Mouse (Mus musculus): Measurements from ENCODE around the gene Numbl. TPM values are rescaled to one million over a fixed set of nuclear protein-coding genes. Genes with fewer than 3 reads are reported as not detected.

Gene Numbl
- polyA plus RNA-seq, 1 experiment from 2014 or later, result 13.5 TPM

GRCm38 (mm10) chr7:27326101-27326880 is 68.1 kb downstream of the Numbl start:
- 0 out of 2 replicates have a peak, but pooled peaks cover 4% of the 10 kb centered on the region for H3K36me3 ChIP-seq (ENCODE audit: insufficient read depth, low read length)
- no peaks in the 10 kb centered on the region for H3K9me3 ChIP-seq (ENCODE audit: low read length)
- H3K4me1 ChIP-seq (ENCODE audit: insufficient read depth, low read length), result peaks cover 42% of the 10 kb centered on the region
- peak overlapping the region; percentile 56 for H3K9ac ChIP-seq (replicated peaks; ENCODE audit: low read length)
- H3K27me3 ChIP-seq (ENCODE audit: insufficient read depth, low read length), result peaks cover 32% of the 10 kb centered on the region
- ATAC-seq (ENCODE audit: low FRiP score, low TSS enrichment), result peak; percentile 46; the same call in 1 of the 2 replicates
- 41% methylated on average over 34 of the region's 34 CpGs for WGBS
- H3K27ac ChIP-seq (ENCODE audit: low read length), result 0 out of 2 replicates have a peak overlapping the region, but pooled peaks have one; percentile 1
- H3K4me3 ChIP-seq (ENCODE audit: low read length), result peak overlapping the region; percentile 35
- peak overlapping the region; percentile 50 for H3K4me2 ChIP-seq (replicated peaks; ENCODE audit: low read depth, low read length)

- Histone ChIP-seq H3K9me3 (ENCODE audit: low read length) (no peaks in the 10 kb centered on the region), H3K27ac (ENCODE audit: low read length) (no peak overlapping the region), H3K27me3 (ENCODE audit: insufficient read depth, low read length) (peaks cover 32% of the 10 kb centered on the region), H3K36me3 (ENCODE audit: insufficient read depth, low read length) (0 out of 2 replicates have a peak, but pooled peaks cover 4% of the 10 kb centered on the region), H3K4me1 (ENCODE audit: insufficient read depth, low read length) (peaks cover 54% of the 10 kb centered on the region), H3K4me2 (replicated peaks; ENCODE audit: low read depth, low read length) (no peak overlapping the region), H3K9ac (replicated peaks; ENCODE audit: low read length) (no peak overlapping the region), H3K4me3 (ENCODE audit: low read length) (no peak overlapping the region)
- no peak for ATAC-seq (ENCODE audit: low FRiP score, low TSS enrichment)
- 95% methylated on average over 8 of the region's 8 CpGs for WGBS
Measured at GRCm38 (mm10) chr7:27327500-27327899, 69.3 kb downstream of the Numbl start.

- peaks cover 37% of the 10 kb centered on the region for H3K27me3 ChIP-seq (ENCODE audit: insufficient read depth, low read length)
- no peak overlapping the region for H3K4me3 ChIP-seq (ENCODE audit: low read length)
- H3K4me2 ChIP-seq (replicated peaks; ENCODE audit: low read depth, low read length), result no peak overlapping the region
- 82% methylated on average over 11 of the region's 11 CpGs for WGBS
- no peak for ATAC-seq (ENCODE audit: low FRiP score, low TSS enrichment)
- H3K27ac ChIP-seq (ENCODE audit: low read length), result no peak overlapping the region
- no peak overlapping the region for H3K9ac ChIP-seq (replicated peaks; ENCODE audit: low read length)
- H3K9me3 ChIP-seq (ENCODE audit: low read length), result no peaks in the 10 kb centered on the region
- 0 out of 2 replicates have a peak, but pooled peaks cover 4% of the 10 kb centered on the region for H3K36me3 ChIP-seq (ENCODE audit: insufficient read depth, low read length)
- peaks cover 61% of the 10 kb centered on the region for H3K4me1 ChIP-seq (ENCODE audit: insufficient read depth, low read length)
Measured at GRCm38 (mm10) chr7:27328161-27328560, 69.9 kb downstream of the Numbl start.

GRCm38 (mm10) chr7:27328648-27329047 is 70.4 kb downstream of the Numbl start:
- Histone ChIP-seq H3K4me2 (replicated peaks; ENCODE audit: low read depth, low read length) (no peak overlapping the region; the same call in 1 of the 2 replicates), H3K4me3 (ENCODE audit: low read length) (no peak overlapping the region), H3K4me1 (ENCODE audit: insufficient read depth, low read length) (peaks cover 64% of the 10 kb centered on the region), H3K27me3 (ENCODE audit: insufficient read depth, low read length) (peaks cover 42% of the 10 kb centered on the region), H3K27ac (ENCODE audit: low read length) (no peak overlapping the region), H3K9me3 (ENCODE audit: low read length) (no peaks in the 10 kb centered on the region), H3K9ac (replicated peaks; ENCODE audit: low read length) (peak overlapping the region; percentile 7; the same call in 1 of the 2 replicates), H3K36me3 (ENCODE audit: insufficient read depth, low read length) (0 out of 2 replicates have a peak, but pooled peaks cover 4% of the 10 kb centered on the region)
- WGBS, result 32% methylated on average over 16 of the region's 16 CpGs
- ATAC-seq (ENCODE audit: low FRiP score, low TSS enrichment), result no peak

- Histone ChIP-seq H3K9me3 (ENCODE audit: low read length) (no peaks in the 10 kb centered on the region), H3K4me2 (replicated peaks; ENCODE audit: low read depth, low read length) (peak overlapping the region; percentile 89), H3K4me3 (ENCODE audit: low read length) (peak overlapping the region; percentile 39), H3K9ac (replicated peaks; ENCODE audit: low read length) (peak overlapping the region; percentile 59), H3K27me3 (ENCODE audit: insufficient read depth, low read length) (peaks cover 49% of the 10 kb centered on the region), H3K27ac (ENCODE audit: low read length) (no peak overlapping the region), H3K4me1 (ENCODE audit: insufficient read depth, low read length) (peaks cover 72% of the 10 kb centered on the region), H3K36me3 (ENCODE audit: insufficient read depth, low read length) (0 out of 2 replicates have a peak, but pooled peaks cover 4% of the 10 kb centered on the region)
- peak; percentile 21; the same call in 1 of the 2 replicates for ATAC-seq (ENCODE audit: low FRiP score, low TSS enrichment)
- 4% methylated on average over 45 of the region's 45 CpGs for WGBS
Measured at GRCm38 (mm10) chr7:27329326-27329947, 71.2 kb downstream of the Numbl start.

GRCm38 (mm10) chr7:27329981-27330380 is 71.7 kb downstream of the Numbl start:
- Histone ChIP-seq H3K9me3 (ENCODE audit: low read length) (no peaks in the 10 kb centered on the region), H3K27ac (ENCODE audit: low read length) (no peak overlapping the region), H3K4me3 (ENCODE audit: low read length) (peak overlapping the region; percentile 66; the same call in 1 of the 2 replicates), H3K4me1 (ENCODE audit: insufficient read depth, low read length) (peaks cover 77% of the 10 kb centered on the region), H3K4me2 (replicated peaks; ENCODE audit: low read depth, low read length) (peak overlapping the region; percentile 89), H3K9ac (replicated peaks; ENCODE audit: low read length) (peak overlapping the region; percentile 59; the same call in 1 of the 2 replicates), H3K27me3 (ENCODE audit: insufficient read depth, low read length) (peaks cover 51% of the 10 kb centered on the region), H3K36me3 (ENCODE audit: insufficient read depth, low read length) (0 out of 2 replicates have a peak, but pooled peaks cover 4% of the 10 kb centered on the region)
- ATAC-seq (ENCODE audit: low FRiP score, low TSS enrichment), result no peak
- WGBS, result 22% methylated on average over 17 of the region's 17 CpGs

GRCm38 (mm10) chr7:27330709-27331540 is 72.7 kb downstream of the Numbl start:
- H3K36me3 ChIP-seq (ENCODE audit: insufficient read depth, low read length), result 0 out of 2 replicates have a peak, but pooled peaks cover 4% of the 10 kb centered on the region
- under 1% methylated on average over 38 of the region's 39 CpGs for WGBS
- ATAC-seq (ENCODE audit: low FRiP score, low TSS enrichment), result peak; percentile 57
- peak overlapping the region; percentile 66 for H3K9ac ChIP-seq (replicated peaks; ENCODE audit: low read length)
- peaks cover 74% of the 10 kb centered on the region for H3K4me1 ChIP-seq (ENCODE audit: insufficient read depth, low read length)
- H3K27ac ChIP-seq (ENCODE audit: low read length), result peak overlapping the region; percentile 94
- H3K9me3 ChIP-seq (ENCODE audit: low read length), result no peaks in the 10 kb centered on the region
- H3K4me2 ChIP-seq (replicated peaks; ENCODE audit: low read depth, low read length), result peak overlapping the region; percentile 89
- peak overlapping the region; percentile 66 for H3K4me3 ChIP-seq (ENCODE audit: low read length)
- H3K27me3 ChIP-seq (ENCODE audit: insufficient read depth, low read length), result peaks cover 58% of the 10 kb centered on the region

- 0 out of 2 replicates have a peak, but pooled peaks cover 4% of the 10 kb centered on the region for H3K36me3 ChIP-seq (ENCODE audit: insufficient read depth, low read length)
- H3K27ac ChIP-seq (ENCODE audit: low read length), result peak overlapping the region; percentile 94
- no peak for ATAC-seq (ENCODE audit: low FRiP score, low TSS enrichment)
- H3K4me3 ChIP-seq (ENCODE audit: low read length), result peak overlapping the region; percentile 66
- peaks cover 63% of the 10 kb centered on the region for H3K27me3 ChIP-seq (ENCODE audit: insufficient read depth, low read length)
- H3K9ac ChIP-seq (replicated peaks; ENCODE audit: low read length), result peak overlapping the region; percentile 66
- no peaks in the 10 kb centered on the region for H3K9me3 ChIP-seq (ENCODE audit: low read length)
- peaks cover 74% of the 10 kb centered on the region for H3K4me1 ChIP-seq (ENCODE audit: insufficient read depth, low read length)
- H3K4me2 ChIP-seq (replicated peaks; ENCODE audit: low read depth, low read length), result peak overlapping the region; percentile 89
- under 1% methylated on average over 8 of the region's 8 CpGs for WGBS
Measured at GRCm38 (mm10) chr7:27331541-27331851, 73.3 kb downstream of the Numbl start.
